Mouse (Mus musculus) MEL (cell line): ENCODE results near the gene Zfp426. TPM values are rescaled to one million over a fixed set of nuclear protein-coding genes. Genes with fewer than 3 reads are reported as not detected.
A peak's percentile ranks its signal among the peaks of the same experiment; 100 is the strongest.

Experiments used
- DNase-seq: peaks from one replicate; pipeline ENCODE4 v3.0.0; 2011; ENCODE audit warnings: low read depth, low spot score
- H3K27ac ChIP-seq: 2 replicates; pipeline ENCODE4 v1.5.1; 2012; ENCODE audit warnings: low read depth, mild to moderate bottlenecking, control low read depth, low read length, moderate library complexity; ENCODE audit not compliant: control insufficient read depth
- H3K27me3 ChIP-seq, 2 experiments: fragments of 150-350 bp in 1 of 2; sonication (generic) in 1 of 2; 2 replicates each; pipeline ENCODE4 v1.6.1; 2012; ENCODE audit warnings: low read length in 2 of 2, mild to moderate bottlenecking in 2 of 2, improper control_type of control experiment in 1 of 2, moderate library complexity in 1 of 2; ENCODE audit not compliant: insufficient read depth in 2 of 2, control insufficient read depth in 1 of 2
- H3K36me3 ChIP-seq, 2 experiments: 2 replicates each; pipeline ENCODE4 v1.6.1; 2012 to 2014; ENCODE audit warnings: low read length in 2 of 2, improper control_type of control experiment in 1 of 2, inconsistent platforms in 1 of 2, mild to moderate bottlenecking in 1 of 2; ENCODE audit not compliant: insufficient read depth in 2 of 2, control insufficient read depth in 1 of 2
- H3K4me1 ChIP-seq, 2 experiments: fragments of 150-350 bp in 1 of 2; sonication (generic) in 1 of 2; 2 replicates each; pipeline ENCODE4 v1.6.1; 2012; ENCODE audit warnings: low read length in 2 of 2, improper control_type of control experiment in 1 of 2, mild to moderate bottlenecking in 1 of 2; ENCODE audit not compliant: insufficient read depth in 2 of 2, control insufficient read depth in 1 of 2
- H3K4me3 ChIP-seq, 2 experiments: fragments of 150-350 bp in 1 of 2; sonication (generic) in 1 of 2; 2 replicates each; pipeline ENCODE4 v1.5.1; 2012; ENCODE audit warnings: low read depth in 2 of 2, low read length in 2 of 2, mild to moderate bottlenecking in 2 of 2, moderate library complexity in 2 of 2, control low read depth in 1 of 2, improper control_type of control experiment in 1 of 2; ENCODE audit not compliant: control insufficient read depth in 1 of 2, insufficient read depth in 1 of 2
- H3K79me2 ChIP-seq: 2 replicates; pipeline ENCODE4 v1.6.1; 2012; ENCODE audit warnings: mild to moderate bottlenecking, low read length, moderate library complexity; ENCODE audit not compliant: control insufficient read depth, poor library complexity, insufficient read depth
- H3K9ac ChIP-seq: 2 replicates; pipeline ENCODE4 v1.6.1; 2012; ENCODE audit warnings: low read depth, mild to moderate bottlenecking, control low read depth, low read length, moderate library complexity; ENCODE audit not compliant: control insufficient read depth, poor library complexity, severe bottlenecking
- H3K9me3 ChIP-seq: fragments of 150-350 bp; sonication (generic); replicated peaks from 2 replicates; pipeline ENCODE4 v1.6.1; 2012; ENCODE audit warnings: mild to moderate bottlenecking, low read length, improper control_type of control experiment, moderate library complexity; ENCODE audit not compliant: insufficient read depth
- CHD1 ChIP-seq: IDR thresholded peaks from 2 replicates; pipeline ENCODE4 v1.6.1; 2012; ENCODE audit warnings: low read depth, mild to moderate bottlenecking, inconsistent platforms, low read length, improper control_type of control experiment
- CTCF ChIP-seq, 3 experiments: IDR thresholded peaks in 2 of 3; conservative IDR thresholded peaks in 1 of 3; 2 replicates each; pipeline ENCODE4 v1.5.1; 2011 to 2012; ENCODE audit warnings: low read length in 3 of 3, low read depth in 2 of 3, mild to moderate bottlenecking in 2 of 3, improper control_type of control experiment in 1 of 3, inconsistent platforms in 1 of 3, mixed read lengths in 1 of 3, moderate library complexity in 1 of 3; ENCODE audit not compliant: control insufficient read depth in 1 of 3, insufficient read depth in 1 of 3, poor library complexity in 1 of 3, severe bottlenecking in 1 of 3
- E2F4 ChIP-seq: IDR thresholded peaks from 2 replicates; pipeline ENCODE4 v1.6.1; 2011; ENCODE audit warnings: low read depth, low read length, improper control_type of control experiment, borderline replicate concordance
- ELF1 ChIP-seq: IDR thresholded peaks from 2 replicates; pipeline ENCODE4 v1.6.1; 2014; ENCODE audit warnings: low read depth, mild to moderate bottlenecking, inconsistent platforms, low read length, improper control_type of control experiment, moderate library complexity
- EP300 ChIP-seq, 2 experiments: IDR thresholded peaks; 2 replicates each; pipeline ENCODE4 v1.6.1; 2011; ENCODE audit warnings: improper control_type of control experiment in 2 of 2, low read length in 2 of 2, low read depth in 1 of 2, mild to moderate bottlenecking in 1 of 2
- ETS1 ChIP-seq: IDR thresholded peaks from 2 replicates; pipeline ENCODE4 v1.6.1; 2012; ENCODE audit warnings: low read depth, mild to moderate bottlenecking, inconsistent platforms, low read length, improper control_type of control experiment, moderate library complexity
- JUND ChIP-seq: IDR thresholded peaks from 2 replicates; pipeline ENCODE4 v1.6.1; 2011; ENCODE audit warnings: low read depth, mild to moderate bottlenecking, improper control_type of control experiment, low read length
- KAT2A ChIP-seq: conservative IDR thresholded peaks from 2 replicates; pipeline ENCODE4 v1.6.1; 2012; ENCODE audit warnings: low read depth, low read length, improper control_type of control experiment, inconsistent platforms
- MAFK ChIP-seq: IDR thresholded peaks from 2 replicates; pipeline ENCODE4 v1.6.1; 2011; ENCODE audit warnings: low read depth, mild to moderate bottlenecking, low read length, improper control_type of control experiment, borderline replicate concordance
- MAX ChIP-seq: IDR thresholded peaks from 2 replicates; pipeline ENCODE4 v1.6.1; 2011; ENCODE audit warnings: low read length, improper control_type of control experiment
- MAZ ChIP-seq: IDR thresholded peaks from 2 replicates; pipeline ENCODE4 v1.6.1; 2012; ENCODE audit warnings: low read depth, mild to moderate bottlenecking, inconsistent platforms, low read length, improper control_type of control experiment
- MEF2A ChIP-seq: IDR thresholded peaks from 2 replicates; pipeline ENCODE4 v1.6.1; 2014; ENCODE audit warnings: low read depth, mild to moderate bottlenecking, inconsistent platforms, low read length, improper control_type of control experiment; ENCODE audit not compliant: poor library complexity, insufficient replicate concordance, severe bottlenecking; ENCODE audit errors: extremely low read depth
- MYB ChIP-seq: IDR thresholded peaks from 2 replicates; pipeline ENCODE4 v1.6.1; 2011; ENCODE audit warnings: mild to moderate bottlenecking, low read depth, low read length, improper control_type of control experiment
- NELFE ChIP-seq: IDR thresholded peaks from 2 replicates; pipeline ENCODE4 v1.6.1; 2011; ENCODE audit warnings: low read depth, low read length, improper control_type of control experiment
- NRF1 ChIP-seq: IDR thresholded peaks from 2 replicates; pipeline ENCODE4 v1.6.1; 2014; ENCODE audit warnings: low read depth, mild to moderate bottlenecking, inconsistent platforms, low read length, improper control_type of control experiment, moderate library complexity; ENCODE audit not compliant: poor library complexity, insufficient read depth, severe bottlenecking
- POLR2A ChIP-seq, 2 experiments: IDR thresholded peaks; 2 replicates each; pipeline ENCODE4 v1.6.1; 2011 to 2012; ENCODE audit warnings: low read length in 2 of 2, mild to moderate bottlenecking in 2 of 2, control low read depth in 1 of 2, improper control_type of control experiment in 1 of 2, low read depth in 1 of 2, moderate library complexity in 1 of 2; ENCODE audit not compliant: control insufficient read depth in 1 of 2, insufficient read depth in 1 of 2, poor library complexity in 1 of 2
- POLR2AphosphoS5 ChIP-seq: IDR thresholded peaks from 2 replicates; pipeline ENCODE4 v1.6.1; 2012; ENCODE audit warnings: low read depth, borderline replicate concordance, mild to moderate bottlenecking, inconsistent platforms, low read length, moderate library complexity, mixed read lengths
- RAD21 ChIP-seq: IDR thresholded peaks from 2 replicates; pipeline ENCODE4 v1.6.1; 2011; ENCODE audit warnings: mild to moderate bottlenecking, low read depth, low read length, improper control_type of control experiment
- RCOR1 ChIP-seq: IDR thresholded peaks from 2 replicates; pipeline ENCODE4 v1.6.1; 2012; ENCODE audit warnings: low read depth, mild to moderate bottlenecking, inconsistent platforms, low read length, improper control_type of control experiment
- SIN3A ChIP-seq: IDR thresholded peaks from 2 replicates; pipeline ENCODE4 v1.6.1; 2012; ENCODE audit warnings: low read length, improper control_type of control experiment, inconsistent platforms
- SMC3 ChIP-seq: IDR thresholded peaks from 2 replicates; pipeline ENCODE4 v1.6.1; 2011; ENCODE audit warnings: low read depth, low read length, improper control_type of control experiment
- TAL1 ChIP-seq: IDR thresholded peaks from 2 replicates; pipeline ENCODE4 v1.6.1; 2012; ENCODE audit warnings: mild to moderate bottlenecking, inconsistent platforms, low read length, moderate library complexity, mixed read lengths
- TBP ChIP-seq: IDR thresholded peaks from 2 replicates; pipeline ENCODE4 v1.8.0; 2011; ENCODE audit warnings: low read depth, low read length, improper control_type of control experiment
- TCF12 ChIP-seq: IDR thresholded peaks from 2 replicates; pipeline ENCODE4 v1.6.1; 2014; ENCODE audit warnings: low read depth, mild to moderate bottlenecking, inconsistent platforms, low read length, improper control_type of control experiment, moderate library complexity
- UBTF ChIP-seq: IDR thresholded peaks from 2 replicates; pipeline ENCODE4 v1.6.1; 2012; ENCODE audit warnings: low read depth, mild to moderate bottlenecking, inconsistent platforms, low read length, improper control_type of control experiment, moderate library complexity, borderline replicate concordance; ENCODE audit not compliant: insufficient read depth
- USF1 ChIP-seq: IDR thresholded peaks from 2 replicates; pipeline ENCODE4 v1.6.1; 2014; ENCODE audit warnings: low read depth, mild to moderate bottlenecking, inconsistent platforms, low read length, improper control_type of control experiment, moderate library complexity
- USF2 ChIP-seq, 2 experiments: IDR thresholded peaks; 2 replicates each; pipeline ENCODE4 v1.6.1; 2011 to 2012; ENCODE audit warnings: improper control_type of control experiment in 2 of 2, low read length in 2 of 2, borderline replicate concordance in 1 of 2, inconsistent platforms in 1 of 2, low read depth in 1 of 2, mild to moderate bottlenecking in 1 of 2; ENCODE audit not compliant: insufficient read depth in 1 of 2
- ZC3H11A ChIP-seq: IDR thresholded peaks from 2 replicates; pipeline ENCODE4 v1.6.1; 2012; ENCODE audit warnings: low read depth, mild to moderate bottlenecking, inconsistent platforms, low read length, improper control_type of control experiment
- ZKSCAN1 ChIP-seq: IDR thresholded peaks from 2 replicates; pipeline ENCODE4 v1.6.1; 2012; ENCODE audit warnings: low read depth, mild to moderate bottlenecking, inconsistent platforms, low read length, improper control_type of control experiment, moderate library complexity
- ZMIZ1 ChIP-seq: IDR thresholded peaks from 2 replicates; pipeline ENCODE4 v1.6.1; 2012; ENCODE audit warnings: low read depth, mild to moderate bottlenecking, inconsistent platforms, low read length, improper control_type of control experiment, moderate library complexity
- ZNF384 ChIP-seq: IDR thresholded peaks from 2 replicates; pipeline ENCODE4 v1.6.1; 2012; ENCODE audit warnings: low read depth, mild to moderate bottlenecking, inconsistent platforms, low read length, improper control_type of control experiment
- polyA plus RNA-seq, 2 experiments: library from polyadenylated mRNA; stranded (reverse) in 1 of 2; unstranded in 1 of 2; fragments of >175 nt in 1 of 2; fragments of >200 nt in 1 of 2; gene quantifications; 2 replicates each; pipeline versions ENCODE4 v1.2.1 to v1.2.4; 2012; ENCODE audit warnings: low replicate concordance in 2 of 2, low read depth in 1 of 2; ENCODE audit not compliant: insufficient read length in 2 of 2, insufficient read depth in 1 of 2, missing spikeins in 1 of 2
- total RNA-seq: library from RNA; depleted of rRNA; stranded (reverse); fragments of 300-350 nt; gene quantifications from 2 replicates; pipeline ENCODE4 v1.2.3, GENCODE M21; 2012

The Zfp426 gene
- total and polyA plus RNA-seq, 3 experiments, result 30.7 to 41.5 TPM; not detected in 1

DNA sequence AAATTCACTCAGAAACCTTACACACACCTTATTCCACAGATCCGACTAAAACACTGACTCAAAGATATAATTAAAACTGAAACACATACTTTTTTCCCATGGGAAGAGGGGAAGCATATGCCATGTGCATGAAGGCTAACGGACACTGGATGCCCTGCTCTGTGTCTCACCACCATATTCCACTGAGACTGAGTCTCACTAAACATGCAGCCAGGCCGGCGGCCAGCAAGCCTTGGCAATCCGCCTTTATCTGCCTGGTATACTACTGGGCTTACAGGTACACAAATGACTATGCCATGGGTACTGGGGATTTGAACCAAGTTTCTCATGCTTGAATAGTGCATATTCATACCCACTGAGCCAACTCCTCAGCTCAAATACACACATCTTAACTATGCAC is 13.2 kb downstream of the Zfp426 start:
- H3K36me3 ChIP-seq, result peaks cover 6 to 31% of the 10 kb centered on the region in 2 experiments
- no peak overlapping the region for H3K9ac ChIP-seq
- no peak for TF ChIP-seq ETS1
- TF ChIP-seq, all 39 proteins: peak for 0
- DNase-seq, result no peak
- no peaks in the 10 kb centered on the region for H3K79me2 ChIP-seq
- no peaks in the 10 kb centered on the region for H3K9me3 ChIP-seq
- no peaks in the 10 kb centered on the region for H3K27me3 ChIP-seq
- no peak overlapping the region for H3K27ac ChIP-seq
- no peak overlapping the region for H3K4me3 ChIP-seq
- peaks cover 6 to 7% of the 10 kb centered on the region in 2 experiments; a peak in 3 of 4 replicates for H3K4me1 ChIP-seq

DNA sequence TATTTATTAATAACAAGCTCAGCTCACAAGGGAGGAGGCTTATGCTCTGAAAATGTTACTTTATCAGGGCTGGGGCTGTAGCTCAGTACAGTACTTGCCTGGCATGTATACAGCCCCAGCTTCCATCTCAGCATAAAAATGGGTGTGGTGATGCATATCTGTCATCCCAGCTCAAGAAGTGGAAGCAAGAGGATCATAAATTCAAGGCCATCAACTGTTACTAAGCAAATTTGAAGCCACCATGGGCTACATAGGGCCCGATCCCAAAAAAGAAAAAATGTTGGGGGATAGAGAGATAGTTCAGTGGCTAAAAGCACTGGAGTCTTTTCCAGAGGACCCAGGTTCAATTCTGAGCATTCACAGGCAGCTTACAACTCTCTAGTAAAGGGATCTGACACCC is 15.9 kb downstream of the Zfp426 start:
- H3K27me3 ChIP-seq, result no peaks in the 10 kb centered on the region
- no peaks in the 10 kb centered on the region for H3K79me2 ChIP-seq
- DNase-seq, result peak; percentile 71
- no peak overlapping the region for H3K4me3 ChIP-seq
- H3K27ac ChIP-seq, result no peak overlapping the region
- no peak overlapping the region for H3K9ac ChIP-seq
- no peaks in the 10 kb centered on the region for H3K9me3 ChIP-seq
- H3K36me3 ChIP-seq, result peaks cover 6 to 43% of the 10 kb centered on the region in 2 experiments
- peaks cover 6 to 7% of the 10 kb centered on the region in 2 experiments; a peak in 3 of 4 replicates for H3K4me1 ChIP-seq
- TF ChIP-seq CTCF (IDR thresholded peaks at IDR 0.05 in 2 of 3, conservative IDR thresholded peaks at IDR 0.05 in 1 of 3; ENCODE audit: control insufficient read depth in 1 of 3, insufficient read depth in 1 of 3, low read depth in 2 of 3, low read length in 3 of 3, poor library complexity in 1 of 3, severe bottlenecking in 1 of 3), result peak in 1 of 3 experiments; percentile 18; a peak in 1 of 6 replicates
- TF ChIP-seq ZNF384, result no peak
- no peak for TF ChIP-seq E2F4
- TF ChIP-seq NRF1, result no peak
- TF ChIP-seq USF2 (IDR thresholded peaks at IDR 0.05; ENCODE audit: borderline replicate concordance in 1 of 2, insufficient read depth in 1 of 2, low read depth in 1 of 2, low read length in 2 of 2), result no peak
- no peak for TF ChIP-seq USF1
- TF ChIP-seq TBP, result no peak
- TF ChIP-seq KAT2A, result no peak
- TF ChIP-seq TCF12, result no peak
- no peak for TF ChIP-seq JUND
- TF ChIP-seq RAD21, result no peak; the same call in 1 of the 2 replicates
- TF ChIP-seq ETS1, result no peak
- TF ChIP-seq SMC3, result 0 out of 2 replicates have a peak, but pooled peaks have one; percentile 25
- 0 out of 4 replicates have a peak, but pooled peaks of 1 of the 2 experiments have one; percentile 9 for TF ChIP-seq EP300 (IDR thresholded peaks at IDR 0.05; ENCODE audit: low read depth in 1 of 2, low read length in 2 of 2)
- no peak for TF ChIP-seq ZMIZ1
- TF ChIP-seq MYB, result no peak
- TF ChIP-seq UBTF, result no peak
- TF ChIP-seq MAFK, result no peak
- TF ChIP-seq SIN3A, result peak; percentile 54; the same call in 1 of the 2 replicates
- TF ChIP-seq ZKSCAN1, result no peak
- no peak for TF ChIP-seq TAL1
- 0 out of 2 replicates have a peak, but pooled peaks have one; percentile 11 for TF ChIP-seq MAZ
- no peak for TF ChIP-seq MEF2A
- TF ChIP-seq ZC3H11A, result peak; percentile 31; the same call in 1 of the 2 replicates
- TF ChIP-seq NELFE, result no peak
- 0 out of 2 replicates have a peak, but pooled peaks have one; percentile 4 for TF ChIP-seq ELF1
- TF ChIP-seq MAX, result no peak
- no peak for TF ChIP-seq RCOR1
- no peak for TF ChIP-seq CHD1
- TF ChIP-seq POLR2AphosphoS5, result no peak
- no peak for TF ChIP-seq POLR2A (IDR thresholded peaks at IDR 0.05; ENCODE audit: control insufficient read depth in 1 of 2, insufficient read depth in 1 of 2, low read depth in 1 of 2, low read length in 2 of 2, poor library complexity in 1 of 2)
